Mouse (Mus musculus): ENCODE measurements around the gene Pde4a.

The Pde4a gene

DNA sequence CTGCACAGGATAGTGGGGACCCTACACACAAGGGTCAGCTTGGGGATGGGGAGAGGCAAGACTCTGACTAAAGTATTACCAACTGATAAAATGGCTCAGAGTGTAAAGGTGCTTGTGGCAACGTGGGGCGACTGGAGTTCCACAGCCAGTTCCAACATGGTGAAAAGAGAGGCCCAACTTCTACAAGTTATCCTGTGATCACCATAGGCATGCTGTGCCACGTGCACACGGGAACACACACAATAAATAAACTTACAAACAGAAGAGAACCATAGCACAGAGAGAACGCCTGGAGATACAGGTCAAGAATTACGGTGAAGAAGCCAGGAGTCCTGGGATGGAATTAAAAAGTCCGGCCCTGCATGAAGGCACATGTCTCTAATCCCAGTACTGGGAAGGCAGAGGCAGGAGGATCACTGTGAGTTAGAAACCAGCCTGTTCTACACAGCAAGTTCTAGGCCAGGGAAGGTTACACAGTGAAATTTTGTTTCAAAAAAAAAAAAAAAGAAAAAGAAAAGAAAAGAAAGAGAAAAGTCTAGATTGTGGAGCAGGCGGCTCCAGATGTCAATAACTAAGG is 16.3 kb upstream of the Pde4a start:
- DNase-seq: no peak

- peak; percentile 96 to 97 for DNase-seq
Measured at GRCm38 (mm10) chr9:21149654-21150419, 15.7 kb upstream of the Pde4a start, which contains the start of gene Cdc37. Cdc37 (minus strand) TSS chr9:21149982.

- DNase-seq: peak; percentile 75 to 83
Measured at GRCm38 (mm10) chr9:21152715-21153114, 12.8 kb upstream of the Pde4a start.

GRCm38 (mm10) chr9:21153331-21153730 is 12.2 kb upstream of the Pde4a start:
- DNase-seq: peak in 1 of 2 experiments; percentile 40

- DNase-seq: peak in 1 of 2 experiments; percentile 56
Measured at GRCm38 (mm10) chr9:21153833-21154232, 11.7 kb upstream of the Pde4a start.

- DNase-seq: no peak
Measured at GRCm38 (mm10) chr9:21154787-21155186, 10.7 kb upstream of the Pde4a start.

DNA sequence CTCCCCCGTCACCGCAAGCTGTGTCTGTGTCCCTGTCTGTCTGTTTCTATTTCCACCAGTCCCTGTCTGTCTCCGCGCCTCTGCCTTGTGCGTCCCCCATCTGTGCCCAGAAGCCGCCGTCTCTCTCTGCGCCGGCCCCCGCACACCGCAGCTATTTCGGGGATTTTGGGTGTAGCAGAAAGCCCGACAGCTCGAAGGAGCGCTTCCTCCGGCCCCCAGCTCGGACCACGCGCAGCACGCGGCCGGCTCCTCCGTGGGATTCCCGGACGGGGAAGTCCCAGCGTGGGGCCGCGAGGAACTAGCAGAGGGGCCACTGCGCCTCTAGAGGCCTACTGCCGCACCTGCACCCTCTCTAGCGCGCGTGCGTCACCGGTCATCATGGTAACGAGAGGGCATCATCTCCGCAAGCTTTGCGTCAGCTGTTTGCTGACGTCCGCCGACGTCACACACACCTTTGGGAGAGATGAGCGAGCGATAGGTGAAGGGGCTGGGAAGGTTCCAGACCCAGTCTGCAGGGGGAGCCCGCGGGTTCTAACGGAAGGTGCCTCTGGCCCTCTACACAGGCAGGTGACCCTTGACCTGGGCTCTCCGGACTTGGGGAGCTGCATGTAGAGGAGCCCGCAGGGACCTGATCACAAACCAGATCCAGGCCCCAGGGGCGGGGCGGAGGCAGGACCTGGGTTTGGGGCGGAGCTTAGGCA is 4.2 kb upstream of the Pde4a start:
- peak; percentile 92 to 93 for DNase-seq

DNA sequence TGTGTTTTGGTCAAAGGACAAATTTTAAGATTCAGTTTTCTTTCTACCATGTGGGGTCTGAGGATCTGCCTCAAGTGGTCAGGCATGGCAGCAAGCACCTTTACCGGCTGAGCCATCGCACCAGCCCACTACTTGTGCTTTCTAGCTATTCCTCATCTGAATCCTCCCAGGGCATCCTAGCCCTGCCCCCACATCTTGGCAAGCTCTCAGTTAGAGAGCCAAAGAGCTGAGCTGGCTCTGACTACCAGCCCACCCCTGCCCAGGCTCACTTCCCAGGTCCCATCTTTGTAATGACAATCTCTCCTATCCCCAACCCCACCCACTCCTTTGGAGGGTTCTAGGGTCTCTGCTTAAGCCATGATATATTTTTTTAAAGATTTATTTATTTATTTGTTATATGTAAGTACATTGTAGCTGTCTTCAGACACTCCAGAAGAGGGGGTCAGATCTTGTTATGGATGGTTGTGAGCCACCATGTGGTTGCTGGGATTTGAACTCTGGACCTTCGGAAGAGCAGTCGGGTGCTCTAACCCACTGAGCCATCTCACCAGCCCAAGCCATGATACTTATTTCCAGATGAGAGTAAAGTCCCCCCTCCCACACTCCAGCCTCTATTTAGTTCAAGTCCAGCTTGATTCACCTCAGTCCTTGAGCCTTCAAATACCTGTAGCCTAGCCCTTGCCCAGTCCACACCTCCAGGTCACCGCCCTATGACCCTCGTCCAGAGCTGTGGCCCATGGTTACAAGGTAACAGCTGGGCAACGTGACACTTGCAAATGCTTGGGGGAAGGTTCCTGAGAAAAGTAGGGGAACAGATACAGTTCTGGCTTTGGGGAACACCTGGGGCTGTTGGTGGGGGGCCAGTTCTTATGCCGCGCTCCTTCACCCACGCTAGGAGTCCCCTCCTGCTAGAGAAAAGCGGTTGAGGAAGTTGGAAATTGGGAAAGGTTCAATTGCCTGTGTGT is 2.1 kb upstream of the Pde4a start:
- no peak for DNase-seq

DNA sequence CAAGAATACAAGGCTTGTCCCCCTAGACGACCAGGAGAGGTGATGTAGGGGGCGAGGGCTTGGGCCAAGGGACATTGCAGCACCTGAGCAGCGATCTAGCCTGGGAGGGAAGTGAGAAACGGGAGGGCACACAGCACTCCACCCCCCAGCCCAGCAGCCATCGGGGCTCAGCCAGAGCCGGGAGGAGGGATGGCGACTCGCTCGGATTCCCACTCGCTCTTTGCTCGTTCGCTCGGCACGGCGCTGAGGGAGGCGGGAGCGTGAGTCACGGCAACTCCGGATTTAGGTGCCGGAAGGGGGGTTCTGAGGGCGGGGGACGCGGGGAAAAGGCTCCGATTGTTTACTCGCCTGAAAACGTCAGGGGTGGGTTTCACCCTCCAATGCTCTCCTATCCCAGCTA is 1.4 kb upstream of the Pde4a start:
- peak; percentile 53 to 60 for DNase-seq

DNA sequence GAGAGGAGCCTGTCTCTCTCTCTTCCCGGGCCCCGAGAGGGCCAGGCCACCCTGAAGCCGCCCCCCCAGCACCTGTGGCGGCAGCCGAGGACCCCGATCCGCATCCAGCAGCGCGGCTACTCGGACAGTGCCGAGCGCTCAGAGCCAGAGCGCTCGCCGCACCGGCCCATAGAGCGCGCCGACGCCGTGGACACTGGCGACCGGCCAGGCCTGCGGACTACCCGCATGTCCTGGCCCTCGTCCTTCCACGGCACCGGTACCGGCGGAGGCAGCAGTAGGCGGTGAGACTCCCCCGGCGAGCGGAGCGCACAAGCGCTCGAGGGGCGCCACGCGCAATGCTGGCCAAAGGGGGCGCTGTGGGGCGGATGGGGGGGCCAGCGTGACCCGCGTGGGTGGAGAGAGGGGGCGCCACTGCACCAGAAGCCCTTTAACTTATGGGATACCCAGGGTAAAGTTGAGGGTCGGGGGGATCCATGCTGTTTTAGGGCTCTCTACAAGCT is 488 bp downstream of the Pde4a start:
- peak; percentile 77 to 78 for DNase-seq

DNA sequence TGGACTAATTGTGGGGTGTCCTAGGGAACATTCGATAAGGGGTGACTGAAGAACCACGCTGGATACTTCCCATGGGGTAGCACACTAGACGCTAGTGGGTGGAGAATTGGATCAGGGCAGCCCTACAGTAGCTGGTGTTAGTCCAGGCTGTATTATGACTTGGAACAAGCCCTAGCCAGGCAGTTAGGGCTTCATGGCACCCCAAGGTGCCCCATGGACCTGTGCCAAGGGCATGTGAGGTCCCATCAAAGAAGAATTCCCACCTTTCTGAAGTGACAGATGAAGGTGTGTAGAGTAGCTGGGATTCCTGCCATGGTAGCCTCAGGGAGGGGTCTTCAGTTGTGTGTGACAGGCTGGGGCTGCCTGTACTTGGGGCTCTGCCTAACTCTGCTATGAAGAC is 1.0 kb downstream of the Pde4a start:
- no peak for DNase-seq

DNA sequence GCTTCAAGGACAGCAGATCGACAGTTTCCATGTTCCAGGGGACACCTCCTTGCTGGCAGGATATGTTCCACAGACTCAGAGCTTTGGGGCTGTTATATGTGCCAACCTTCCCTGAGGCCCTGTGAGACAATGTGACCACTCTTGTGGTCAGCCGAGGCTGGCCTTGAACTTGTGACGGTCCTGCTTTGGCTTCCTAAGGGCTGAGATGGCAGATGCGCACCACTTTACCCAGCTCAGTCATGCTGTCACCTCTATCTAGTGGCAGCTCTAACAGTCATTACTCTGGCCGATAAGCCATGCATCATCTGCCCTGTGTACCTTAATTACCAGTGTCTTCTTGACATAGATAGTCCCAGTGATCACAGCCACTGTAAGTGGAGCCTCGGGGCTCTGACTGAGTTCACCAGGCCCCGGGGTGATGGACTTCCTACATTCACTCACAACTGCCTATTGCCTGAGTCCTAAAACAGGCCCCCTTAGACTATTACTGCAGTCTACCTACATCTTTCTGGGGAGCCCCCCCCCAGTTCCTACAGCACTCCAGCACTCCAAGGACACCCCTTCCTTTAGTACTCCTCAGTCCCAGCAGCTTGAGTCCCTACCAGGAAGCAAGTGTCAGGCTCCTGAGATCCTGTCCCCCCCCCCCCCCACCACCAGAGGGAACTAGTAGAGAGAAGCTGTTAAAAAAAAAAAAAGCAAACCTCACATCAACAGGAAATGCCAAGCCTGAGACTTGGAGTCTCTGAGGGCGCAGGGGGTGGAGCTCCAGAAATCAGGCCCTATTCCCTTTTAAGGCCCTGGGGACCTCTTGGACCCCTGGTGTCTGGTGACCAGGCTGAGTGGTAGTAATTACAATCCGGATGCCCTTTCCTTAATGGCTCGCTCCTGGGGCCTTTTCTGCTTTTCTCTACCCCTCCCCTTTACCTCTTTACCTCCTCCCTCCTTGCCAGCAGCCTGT is 1.9 kb downstream of the Pde4a start:
- DNase-seq: peak; percentile 52 to 72

- DNase-seq: peak; percentile 87 to 89
Measured at GRCm38 (mm10) chr9:21168161-21169123, 2.9 kb downstream of the Pde4a start.

- DNase-seq: no peak
Measured at GRCm38 (mm10) chr9:21169157-21169556, 3.6 kb downstream of the Pde4a start.

DNA sequence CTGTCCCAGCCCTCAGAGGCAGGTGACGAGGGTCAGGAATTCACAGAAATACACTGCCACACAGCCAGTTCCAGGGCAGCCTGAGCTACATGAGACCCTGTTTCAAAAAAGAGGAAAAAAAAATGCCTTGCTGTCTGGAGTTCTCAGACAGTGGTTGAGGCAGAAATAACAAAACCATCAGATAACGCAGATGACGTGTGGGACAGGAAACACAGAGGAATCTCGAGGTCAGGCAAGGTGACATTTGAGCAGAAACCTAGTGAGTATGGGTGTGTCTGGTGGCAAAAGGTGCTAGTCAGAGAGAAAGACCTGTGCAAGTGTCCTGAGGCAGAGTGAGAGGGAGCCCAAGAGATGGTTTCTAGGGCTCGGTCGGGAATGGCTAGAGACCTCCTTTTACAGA is 6.8 kb downstream of the Pde4a start:
- DNase-seq: no peak

GRCm38 (mm10) chr9:21180402-21180801 is 14.9 kb downstream of the Pde4a start:
- no peak for DNase-seq

- DNase-seq: no peak
Measured at GRCm38 (mm10) chr9:21180841-21181240, 15.3 kb downstream of the Pde4a start.

- peak; percentile 72 to 80 for DNase-seq
Measured at GRCm38 (mm10) chr9:21181421-21182220, 16.1 kb downstream of the Pde4a start.

- DNase-seq: no peak
Measured at GRCm38 (mm10) chr9:21183421-21183820, 17.9 kb downstream of the Pde4a start.
